Mouse (Mus musculus): ENCODE data around the gene Slc25a39. TPM values are rescaled to one million over a fixed set of nuclear protein-coding genes. Genes with fewer than 3 reads are reported as not detected.

Gene Slc25a39
- polyA plus RNA-seq (2017; shearing (Covaris generic)) = 10 to 100 TPM; 78.1 to 93.5 TPM

DNA sequence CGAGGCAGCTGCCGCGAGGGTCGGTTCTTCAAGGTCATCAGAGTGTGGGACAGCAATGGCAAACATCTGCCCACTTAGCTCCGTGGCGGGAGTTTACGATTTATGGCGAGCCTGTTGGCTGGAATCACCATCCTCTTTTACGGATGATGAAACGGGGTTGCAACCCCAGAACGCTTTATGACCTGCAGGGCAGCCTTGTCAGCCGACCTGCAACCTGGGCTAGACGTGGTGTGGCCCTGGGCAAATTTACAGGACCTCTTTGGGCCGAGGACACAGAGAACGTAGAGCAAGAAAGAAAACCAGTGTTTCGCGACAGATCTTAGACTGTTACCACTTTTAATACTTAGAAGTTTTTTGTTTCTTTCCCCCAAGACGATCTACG, at the start of gene Slc25a39:
Gene Slc25a39 (minus strand): TSS at position 113 of the 382 bp plus-strand sequence.

DNA sequence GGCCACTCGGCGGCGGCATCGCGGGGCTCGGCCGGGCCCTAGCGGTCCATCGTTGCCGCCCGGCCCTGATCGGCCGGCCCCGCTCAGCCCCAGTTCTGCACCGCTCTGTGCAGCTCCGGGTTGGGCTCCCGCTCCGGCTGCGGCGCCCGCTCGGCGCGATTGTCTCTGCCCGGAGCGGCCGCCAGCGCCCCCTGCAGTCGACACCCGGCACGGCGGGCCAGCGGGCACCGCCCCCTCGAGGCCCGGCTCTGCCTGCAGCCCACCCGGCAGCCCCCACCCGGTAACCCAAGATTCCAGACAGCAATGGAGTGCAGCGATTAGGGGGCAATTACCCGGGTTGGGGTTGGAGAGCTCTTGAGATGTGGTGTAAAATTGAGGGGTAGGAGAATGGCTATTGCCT, 39.8 kb upstream of the Slc25a39 start, which contains the start of gene Fam171a2:
Gene Fam171a2 (minus strand): TSS at position 186 of the 400 bp plus-strand sequence.

GRCm38 (mm10) chr11:102430121-102431017, 22.6 kb upstream of the Slc25a39 start, which contains the start of gene Grn:
TSS of gene Grn (plus strand) at chr11:102430315.

DNA sequence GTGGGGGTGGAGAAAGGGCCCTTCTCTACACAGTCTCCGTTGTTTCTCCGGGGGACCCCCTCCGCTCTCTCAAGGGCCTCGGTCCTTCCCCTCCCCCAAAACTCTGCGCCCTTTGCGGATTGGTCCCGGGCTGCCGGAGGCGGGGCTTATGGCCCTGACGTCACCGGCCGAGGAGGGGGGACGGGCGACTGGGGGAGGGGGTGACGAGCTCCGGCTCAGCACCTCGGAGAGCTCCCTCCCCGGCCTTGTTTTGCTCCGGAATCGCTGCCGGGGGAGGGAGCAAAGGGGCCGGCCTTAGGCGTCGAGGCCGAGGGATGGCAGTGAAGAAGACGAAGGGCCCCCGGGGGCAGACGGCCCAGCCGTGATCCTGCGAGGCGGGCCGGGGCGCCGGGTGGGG, 14.5 kb downstream of the Slc25a39 start, which contains the start of gene Rundc3a:
Gene Rundc3a (plus strand): TSS at position 166 of the 397 bp plus-strand sequence.

DNA sequence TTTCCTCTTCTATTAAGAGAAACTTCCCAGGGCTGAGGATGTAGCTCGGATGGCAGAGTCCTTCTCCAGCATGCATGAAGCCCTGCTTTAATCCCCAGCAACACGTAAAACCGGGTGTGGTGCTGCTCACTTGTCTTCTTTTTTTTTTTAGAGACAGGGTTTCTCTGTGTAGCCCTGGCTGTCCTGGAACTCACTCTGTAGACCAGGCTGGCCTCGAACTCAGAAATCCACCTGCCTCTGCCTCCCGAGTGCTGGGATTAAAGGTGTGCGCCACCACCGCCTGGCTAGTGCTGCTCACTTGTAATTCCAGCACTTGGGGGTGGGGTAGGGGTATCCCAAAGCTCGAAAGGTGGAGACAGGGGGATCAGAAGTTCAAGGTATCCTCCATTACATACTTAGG, 41.6 kb downstream of the Slc25a39 start, which contains the start of gene Slc4a1:
Gene Slc4a1 (minus strand): TSS at position 101 of the 400 bp plus-strand sequence.

Other genes starting within 250 kb of the Slc25a39 start
- 10 to 100 TPM; 71.5 to 99.9 TPM for gene Lsm12, start 222.7 kb downstream of the Slc25a39 start, polyA plus RNA-seq (2017; shearing (Covaris generic))
- gene G6pc3, start 218.3 kb downstream of the Slc25a39 start, polyA plus RNA-seq (2017; shearing (Covaris generic)) = 10 to 100 TPM; 23.4 to 38.3 TPM
- 10 to 100 TPM; 23.2 to 25.0 TPM for gene Hdac5, start 177.8 kb downstream of the Slc25a39 start, polyA plus RNA-seq (2017; shearing (Covaris generic))
- gene BC030867, start 159.1 kb downstream of the Slc25a39 start, polyA plus RNA-seq (2017; shearing (Covaris generic)) = 1 to 10 TPM; 1.3 to 2.5 TPM
- not detected for gene Asb16, start 139.2 kb downstream of the Slc25a39 start, polyA plus RNA-seq (2017; shearing (Covaris generic))
- gene Tmub2, start 123.0 kb downstream of the Slc25a39 start, polyA plus RNA-seq (2017; shearing (Covaris generic)) = 10 to 100 TPM; 53.2 to 53.9 TPM
- gene Atxn7l3, start 111.3 kb downstream of the Slc25a39 start, polyA plus RNA-seq (2017; shearing (Covaris generic)) = 10 to 100 TPM; 18.9 to 21.8 TPM
- gene Ubtf, start 88.2 kb downstream of the Slc25a39 start, polyA plus RNA-seq (2017; shearing (Covaris generic)) = 100 to 1,000 TPM; 104 to 123 TPM
- 1 to 10 TPM; 3.0 to 3.3 TPM for gene Slc4a1, start 41.7 kb downstream of the Slc25a39 start, polyA plus RNA-seq (2017; shearing (Covaris generic))
- 10 to 100 TPM; 25.8 to 29.9 TPM for gene Rundc3a, start 14.5 kb downstream of the Slc25a39 start, polyA plus RNA-seq (2017; shearing (Covaris generic))
- gene Grn, start 22.4 kb upstream of the Slc25a39 start, polyA plus RNA-seq (2017; shearing (Covaris generic)) = 10 to 100 TPM; 42.4 to 63.7 TPM
- under 1 TPM in 1 of 2 experiments, not detected in 1; 0.32 TPM for gene Fam171a2, start 39.7 kb upstream of the Slc25a39 start, polyA plus RNA-seq (2017; shearing (Covaris generic))
- 1 to 10 TPM in 1 of 2 experiments, under 1 TPM in 1; 0.64 to 1.1 TPM for gene Itga2b, start 62.2 kb upstream of the Slc25a39 start, polyA plus RNA-seq (2017; shearing (Covaris generic))
- 10 to 100 TPM; 57.4 to 60.5 TPM for gene Gpatch8, start 148.4 kb upstream of the Slc25a39 start, polyA plus RNA-seq (2017; shearing (Covaris generic))
- gene Gm11627, start 171.5 kb upstream of the Slc25a39 start, polyA plus RNA-seq (2017; shearing (Covaris generic)) = not detected
- gene Fzd2, start 196.4 kb upstream of the Slc25a39 start, polyA plus RNA-seq (2017; shearing (Covaris generic)) = not detected

Data from activated CD4-positive, CD25-positive, alpha-beta regulatory T cell (primary cell).